Mouse (Mus musculus) urinary bladder, postnatal 4 days (tissue): ENCODE measurements around the gene Col5a3.
A peak's percentile ranks its signal among the peaks of the same experiment; 100 is the strongest.

Source experiments
- DNase-seq, 2 experiments: peaks; one replicate each; pipeline ENCODE4 v3.0.0; 2021 to 2022; ENCODE audit warnings: low spot score in 2 of 2

Gene Col5a3

GRCm38 (mm10) chr9:20805706-20806105, 9.2 kb downstream of the Col5a3 start:
- DNase-seq, result no peak

- no peak for DNase-seq
These were observed 9.7 kb downstream of the Col5a3 start for GRCm38 (mm10) chr9:20805159-20805495.

GRCm38 (mm10) chr9:20804266-20805158, 10.4 kb downstream of the Col5a3 start:
- no peak for DNase-seq

- peak in 1 of 2 experiments; percentile 60 for DNase-seq
These were observed 20.6 kb downstream of the Col5a3 start for GRCm38 (mm10) chr9:20794108-20794806.

GRCm38 (mm10) chr9:20790345-20790744, 24.5 kb downstream of the Col5a3 start:
- DNase-seq, result no peak

- no peak for DNase-seq
These were observed 25.2 kb downstream of the Col5a3 start for GRCm38 (mm10) chr9:20789651-20790050.

- no peak for DNase-seq
These were observed 26.9 kb downstream of the Col5a3 start for GRCm38 (mm10) chr9:20787992-20788391.

GRCm38 (mm10) chr9:20785055-20785454, 29.8 kb downstream of the Col5a3 start:
- no peak for DNase-seq

GRCm38 (mm10) chr9:20781286-20781685, 33.6 kb downstream of the Col5a3 start:
- no peak for DNase-seq

GRCm38 (mm10) chr9:20765274-20765673, 49.6 kb downstream of the Col5a3 start:
- DNase-seq, result no peak

GRCm38 (mm10) chr9:20763099-20763498, 51.8 kb downstream of the Col5a3 start:
- DNase-seq, result no peak

- DNase-seq, result no peak
These were observed 52.5 kb downstream of the Col5a3 start for GRCm38 (mm10) chr9:20762197-20762961.

- no peak for DNase-seq
These were observed 53.5 kb downstream of the Col5a3 start for GRCm38 (mm10) chr9:20761388-20761787.

GRCm38 (mm10) chr9:20760813-20761212, 54.1 kb downstream of the Col5a3 start:
- DNase-seq, result peak in 1 of 2 experiments; percentile 59

- no peak for DNase-seq
These were observed 56.0 kb downstream of the Col5a3 start for GRCm38 (mm10) chr9:20758896-20759295.

GRCm38 (mm10) chr9:20758243-20758642, 56.6 kb downstream of the Col5a3 start:
- no peak for DNase-seq

- peak in 1 of 2 experiments; percentile 73 for DNase-seq
These were observed 57.5 kb downstream of the Col5a3 start for GRCm38 (mm10) chr9:20757087-20757955.

GRCm38 (mm10) chr9:20756081-20756700, 58.7 kb downstream of the Col5a3 start:
- no peak for DNase-seq

GRCm38 (mm10) chr9:20754335-20754734, 60.5 kb downstream of the Col5a3 start:
- DNase-seq, result no peak

GRCm38 (mm10) chr9:20751477-20752029, 63.3 kb downstream of the Col5a3 start:
- no peak for DNase-seq
